Mouse (Mus musculus) B cell, adult (primary cell): Measurements from ENCODE around the gene Fcmr. TPM values are rescaled to one million over a fixed set of nuclear protein-coding genes. Genes with fewer than 3 reads are reported as not detected.

Experiments
- total RNA-seq: library from RNA; stranded (reverse); gene quantifications from 4 replicates; pipeline ENCODE4 v1.2.4, GENCODE M21; 2023; ENCODE audit not compliant: inconsistent age

Gene Fcmr
- total RNA-seq = 982 to 1,190 TPM (median 1,061 TPM) in 4 replicates

DNA sequence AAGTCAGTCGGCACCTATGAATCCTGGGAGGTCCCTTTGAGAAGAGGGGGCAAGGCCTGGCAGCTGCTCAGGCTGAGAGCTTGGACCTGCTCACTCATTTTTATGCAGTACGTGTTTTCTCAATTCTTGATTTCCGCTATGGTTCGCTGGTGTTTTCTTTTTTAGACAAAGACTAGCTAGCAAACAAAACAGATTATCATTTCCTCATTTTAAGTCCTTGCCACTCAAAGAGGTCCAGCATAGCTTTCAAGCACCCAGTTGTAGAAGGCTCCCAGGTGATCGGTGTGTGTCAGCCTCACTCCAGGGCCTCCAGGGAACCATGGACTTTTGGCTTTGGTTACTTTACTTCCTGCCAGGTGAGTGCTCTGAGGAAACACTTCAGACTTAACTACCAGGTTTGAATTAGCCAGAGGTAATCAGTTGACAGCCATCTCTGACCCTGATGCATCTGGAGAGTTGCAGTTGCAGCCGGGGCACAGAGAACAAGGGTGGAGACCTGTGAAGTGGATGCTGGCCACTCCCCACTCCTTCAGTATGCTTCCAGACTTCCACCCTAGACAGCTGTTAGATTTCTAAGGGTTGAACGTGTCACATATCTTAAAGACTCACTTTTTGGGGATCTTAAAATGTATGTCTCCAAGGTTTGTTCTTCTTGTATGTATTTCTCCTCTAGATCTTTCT, at the start of gene Fcmr:
TSS of gene Fcmr (plus strand) at position 129 of the 681 bp plus-strand sequence.

GRCm38 (mm10) chr1:130826448-130826847, 39.0 kb upstream of the Fcmr start, which contains the start of gene Pigr:
Gene Pigr, plus strand, starts transcription at chr1:130826684.

DNA sequence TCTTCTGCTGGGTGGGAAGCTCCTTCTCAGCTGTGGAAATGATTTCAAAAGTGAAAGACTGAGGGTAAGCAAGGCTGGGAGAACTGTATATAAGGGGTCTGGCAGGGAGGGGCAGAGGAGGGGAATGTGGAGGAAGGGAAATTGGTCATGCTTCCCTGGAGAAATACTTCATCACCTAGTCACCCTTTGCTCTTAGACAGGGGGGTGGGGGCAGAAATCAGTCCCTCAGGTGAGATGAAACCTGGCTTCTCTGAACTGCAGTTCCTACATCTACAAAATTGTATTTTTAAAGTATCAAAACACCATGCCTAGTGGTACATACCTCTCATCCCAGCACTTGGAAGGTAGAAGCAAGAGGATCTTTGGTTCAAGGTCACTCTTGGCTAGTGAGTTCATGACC, 21.9 kb downstream of the Fcmr start, which contains the start of gene Il24:
TSS of gene Il24 (minus strand) at position 101 of the 400 bp plus-strand sequence.

GRCm38 (mm10) chr1:130911401-130912010, 46.0 kb downstream of the Fcmr start, which contains the start of gene Il20:
Gene Il20, minus strand, starts transcription at chr1:130911451.

Other genes with a start within 250 kb of the Fcmr start
- not detected in 4 replicates for gene Zp3r, start 236.0 kb upstream of the Fcmr start, total RNA-seq
- gene C4bp, start 204.0 kb upstream of the Fcmr start, total RNA-seq = not detected in 4 replicates
- gene Gm29427, start 149.9 kb upstream of the Fcmr start, total RNA-seq = not detected in 4 replicates
- 11.1 to 11.9 TPM (median 11.5 TPM) in 4 replicates for gene Yod1, start 148.3 kb upstream of the Fcmr start, total RNA-seq
- 19.0 to 23.8 TPM (median 20.4 TPM) in 4 replicates for gene Pfkfb2, start 136.4 kb upstream of the Fcmr start, total RNA-seq
- gene AA986860, start 133.7 kb upstream of the Fcmr start, total RNA-seq = 0.42 to 2.1 TPM (median 0.72 TPM) in 4 replicates
- gene Fcamr, start 64.8 kb upstream of the Fcmr start, total RNA-seq = not detected in 4 replicates
- gene Pigr, start 39.0 kb upstream of the Fcmr start, total RNA-seq = 2.2 to 3.7 TPM (median 3.0 TPM) in 4 replicates
- not detected in 4 replicates for gene Il24, start 21.8 kb downstream of the Fcmr start, total RNA-seq
- gene Il20, start 45.8 kb downstream of the Fcmr start, total RNA-seq = not detected in 4 replicates
- not detected in 4 replicates for gene Il19, start 74.4 kb downstream of the Fcmr start, total RNA-seq
- gene Il10, start 154.2 kb downstream of the Fcmr start, total RNA-seq = 2.0 to 2.8 TPM (median 2.4 TPM) in 4 replicates
- 99.3 to 101 TPM (median 100 TPM) in 4 replicates for gene Mapkapk2, start 232.2 kb downstream of the Fcmr start, total RNA-seq